Mouse (Mus musculus) layer of hippocampus, adult 18-20 months (tissue): Measurements from ENCODE around the gene Hfm1. TPM values are rescaled to one million over a fixed set of nuclear protein-coding genes. Genes with fewer than 3 reads are reported as not detected.

ENCODE experiments used
- DNase-seq, 2 experiments: peaks; one replicate each; pipeline ENCODE4 v3.0.0; 2022; ENCODE audit warnings: low spot score in 2 of 2
- long read RNA-seq: library from polyadenylated mRNA; stranded (forward); transcript quantifications from one replicate; pipeline ENCODE4 v2.0.0, GENCODE M21; 2021
- total RNA-seq, 2 experiments: library from RNA; stranded (reverse); gene quantifications; 2 replicates each; pipeline ENCODE4 v1.2.3; 2021

Gene Hfm1
- 1 to 10 TPM; 1.4 to 1.6 TPM for total RNA-seq
- long read RNA-seq: 0 reads

DNA sequence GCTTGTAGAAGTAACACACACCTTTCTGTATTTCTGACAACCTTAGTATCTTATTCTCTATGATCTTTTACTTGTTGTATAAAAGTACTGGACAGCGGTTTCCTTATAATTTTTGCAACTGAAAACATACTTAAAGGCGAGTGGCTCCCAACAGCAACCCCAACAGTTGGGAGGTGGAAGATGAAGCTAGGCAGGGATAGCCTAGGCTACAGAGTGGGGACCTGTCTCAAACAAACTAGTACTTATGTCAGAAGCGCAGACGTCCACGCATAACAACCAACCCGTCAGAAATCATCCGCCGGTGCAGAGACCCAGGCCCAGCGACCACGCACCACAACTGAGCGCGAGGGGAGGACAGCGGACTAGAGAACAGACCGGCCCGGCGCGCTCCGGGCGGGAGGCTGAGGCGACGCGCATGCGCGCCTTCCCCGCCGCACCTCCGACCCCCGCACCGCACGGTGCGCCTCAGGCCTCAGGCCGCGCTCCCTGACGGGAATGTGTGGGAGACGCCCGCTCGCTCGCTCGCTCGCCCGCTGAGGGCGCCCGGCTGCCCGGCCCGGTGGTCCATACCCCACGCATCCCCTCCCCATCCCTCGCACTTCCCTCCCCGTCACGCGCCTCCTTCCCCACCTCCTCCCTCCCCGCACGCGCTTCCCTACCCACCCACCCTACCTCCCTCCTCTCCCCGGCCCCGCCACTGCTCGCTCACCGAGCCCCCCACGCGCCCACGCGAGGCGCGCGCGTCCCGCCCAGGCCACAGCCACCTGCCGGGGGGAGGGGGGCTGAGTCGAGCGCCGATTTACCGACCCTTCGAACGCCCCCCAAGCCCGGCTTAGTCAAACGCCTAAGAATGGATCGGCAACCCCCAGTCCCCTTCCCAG is at the start of gene Hfm1:
Gene Hfm1 (minus strand): TSS at position 834 of the 881 bp plus-strand sequence.
- peak; percentile 56 to 75 for DNase-seq

DNA sequence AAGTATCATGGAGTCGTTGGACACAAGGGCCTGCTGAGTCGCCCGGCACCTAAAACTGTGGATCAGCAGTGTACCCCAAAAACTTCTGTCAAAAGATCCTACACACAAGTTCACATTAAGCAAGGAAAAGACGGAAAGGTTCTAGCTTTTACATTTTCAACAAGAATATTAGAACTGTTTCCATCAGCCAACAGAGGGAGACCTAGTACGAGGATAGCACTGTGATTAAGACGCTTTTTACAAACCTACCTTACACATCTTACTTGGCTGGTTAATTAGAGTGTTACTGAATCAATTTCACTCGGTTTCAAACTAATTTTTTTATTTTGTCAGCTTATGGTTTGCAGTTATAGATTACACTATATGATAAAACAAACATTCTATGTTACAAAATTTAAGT is 47.8 kb upstream of the Hfm1 start:
- DNase-seq: no peak

DNA sequence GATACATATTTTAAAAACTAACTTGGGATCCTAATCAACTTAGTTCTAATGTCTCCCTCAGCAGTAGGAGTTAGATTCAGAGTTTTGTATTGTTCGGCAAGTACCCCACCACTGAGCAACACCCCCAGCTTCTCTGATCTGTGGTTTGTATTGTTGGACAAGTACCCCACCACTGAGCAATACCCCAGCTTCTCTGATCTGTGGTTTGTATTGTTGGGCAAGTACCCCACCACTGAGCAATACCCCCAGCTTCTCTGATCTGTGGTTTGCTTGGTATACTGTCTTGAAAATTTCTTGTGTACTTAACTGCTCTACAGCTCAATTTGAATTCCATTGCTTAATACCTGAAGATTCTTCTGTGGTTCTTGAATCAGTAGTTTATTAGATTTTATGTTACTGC is 41.5 kb upstream of the Hfm1 start:
- DNase-seq: no peak

DNA sequence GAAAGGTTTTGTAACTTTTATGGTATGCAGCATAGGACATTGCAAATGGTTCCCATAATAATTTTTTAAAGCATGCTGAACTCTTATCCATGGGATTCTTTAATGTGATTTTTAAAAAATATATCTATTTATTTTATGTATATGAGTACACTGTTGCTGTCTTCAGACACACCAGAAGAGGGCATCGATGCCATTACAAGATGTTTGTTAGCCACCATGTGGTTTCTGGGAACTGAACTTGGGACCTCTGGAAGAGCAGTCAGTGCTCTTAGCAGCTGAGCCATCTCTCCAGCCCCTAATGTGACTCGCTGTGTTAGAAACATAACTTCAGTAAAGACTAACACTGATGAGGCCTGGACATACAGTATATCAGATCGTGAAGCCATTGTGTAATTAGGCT is 40.3 kb upstream of the Hfm1 start:
- DNase-seq: no peak

DNA sequence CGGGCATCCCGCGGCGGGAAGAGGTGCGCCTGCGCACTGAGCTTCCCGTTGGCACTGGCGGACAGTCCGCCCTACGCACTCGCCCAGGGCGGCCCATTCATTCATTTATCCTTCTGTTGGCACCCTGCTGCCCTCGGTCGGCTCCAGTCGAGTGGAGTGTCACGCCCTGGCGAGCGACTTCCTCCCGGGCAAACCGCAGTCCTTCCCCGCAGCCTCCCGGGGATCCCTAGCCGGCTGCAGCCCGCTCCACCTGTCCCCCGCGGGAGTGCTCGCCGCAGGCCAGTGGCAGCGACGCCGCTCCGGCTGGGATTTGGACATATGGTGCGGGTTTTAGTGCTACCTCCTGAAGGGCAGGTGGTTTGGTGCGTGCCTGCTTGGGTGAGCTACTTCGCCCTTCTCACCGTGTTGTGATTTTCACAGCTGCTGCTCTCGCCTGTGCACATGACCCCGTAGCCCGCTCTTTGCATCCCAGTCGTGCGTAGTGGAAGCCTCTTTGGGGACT is 38.4 kb upstream of the Hfm1 start:
- DNase-seq: no peak

DNA sequence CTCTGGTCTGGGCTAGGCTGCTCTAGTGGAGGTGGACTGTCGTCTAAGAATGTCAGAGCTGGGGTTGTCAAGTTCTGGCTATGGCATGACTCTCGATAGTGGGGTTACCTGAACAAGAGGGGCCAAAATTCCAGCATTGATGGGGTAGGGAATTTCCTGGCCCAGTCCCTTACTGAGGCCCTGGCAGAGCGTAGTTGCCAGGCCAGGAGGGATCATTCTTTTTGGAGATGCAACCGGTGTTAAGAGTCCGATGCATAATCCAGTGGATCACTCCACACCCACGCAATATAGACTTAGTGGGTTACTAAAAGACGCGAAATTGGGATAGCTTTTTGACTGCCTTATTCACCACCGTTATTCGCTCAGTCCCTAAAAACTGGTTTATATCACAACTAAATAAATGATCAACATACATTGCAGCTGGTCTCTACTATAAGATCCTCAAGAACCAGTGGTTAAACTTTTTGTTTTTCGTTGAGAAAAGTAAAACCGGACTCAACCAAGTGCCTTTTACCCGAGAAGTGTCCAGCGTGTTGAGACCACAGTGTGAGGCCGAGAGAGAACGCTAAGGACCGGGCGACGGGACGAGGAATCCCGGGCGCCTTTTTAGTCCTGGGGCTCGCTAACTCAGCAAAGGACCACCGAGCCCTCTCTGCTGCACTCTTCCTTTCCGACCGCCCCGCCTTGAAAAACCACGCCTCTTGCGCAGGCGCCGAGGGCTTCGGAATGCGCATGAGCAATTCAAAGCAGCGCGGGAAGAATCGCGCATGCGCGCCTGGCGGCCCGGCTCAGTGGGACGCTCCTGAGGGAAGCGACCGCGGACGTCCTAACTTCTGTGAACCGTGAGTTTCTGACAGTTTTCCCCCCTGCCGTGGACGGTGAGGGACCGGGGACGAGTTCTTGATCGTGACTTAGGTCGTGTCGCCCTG is 37.7 kb upstream of the Hfm1 start, which contains the start of gene Cdc7:
Gene Cdc7 (plus strand): TSS at position 739 of the 929 bp plus-strand sequence.
- peak; percentile 85 to 94 for DNase-seq

DNA sequence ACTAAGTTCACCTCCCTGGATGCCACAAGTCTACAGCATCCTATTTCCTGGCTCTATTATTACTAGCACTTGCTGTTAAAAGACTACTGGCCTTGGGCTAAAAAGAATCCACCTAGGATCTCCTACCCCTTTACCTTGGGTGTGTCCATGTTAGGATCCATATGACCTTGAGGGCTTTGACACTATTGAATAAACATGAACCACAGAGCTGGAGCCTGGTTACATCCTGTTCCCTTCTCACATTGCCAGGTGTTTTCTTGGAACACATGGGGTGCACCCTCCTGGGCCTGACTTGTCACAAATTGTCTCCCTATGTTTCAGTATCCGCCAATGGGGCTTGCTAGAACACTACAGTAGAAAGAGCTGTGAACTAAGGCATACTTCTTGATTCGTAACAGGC is 34.3 kb upstream of the Hfm1 start:
- no peak for DNase-seq

DNA sequence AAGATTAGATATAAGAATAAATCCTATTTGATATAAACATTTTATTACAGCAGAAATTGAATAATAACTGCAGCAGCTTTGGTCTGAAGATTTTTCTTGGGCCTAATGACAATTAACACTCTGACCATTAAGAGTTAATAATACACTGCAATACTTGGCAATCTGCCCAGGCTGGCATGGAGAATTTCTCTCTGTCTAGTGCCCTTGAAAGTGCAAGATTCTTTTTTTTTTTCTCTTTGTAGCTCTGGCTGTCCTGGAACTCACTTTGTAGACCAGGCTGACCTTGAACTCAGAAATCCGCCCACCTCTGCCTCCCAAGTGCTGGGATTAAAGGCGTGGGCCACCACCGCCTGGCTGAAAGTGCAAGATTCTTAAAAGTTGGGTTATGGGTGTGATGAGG is 32.9 kb upstream of the Hfm1 start:
- no peak for DNase-seq

DNA sequence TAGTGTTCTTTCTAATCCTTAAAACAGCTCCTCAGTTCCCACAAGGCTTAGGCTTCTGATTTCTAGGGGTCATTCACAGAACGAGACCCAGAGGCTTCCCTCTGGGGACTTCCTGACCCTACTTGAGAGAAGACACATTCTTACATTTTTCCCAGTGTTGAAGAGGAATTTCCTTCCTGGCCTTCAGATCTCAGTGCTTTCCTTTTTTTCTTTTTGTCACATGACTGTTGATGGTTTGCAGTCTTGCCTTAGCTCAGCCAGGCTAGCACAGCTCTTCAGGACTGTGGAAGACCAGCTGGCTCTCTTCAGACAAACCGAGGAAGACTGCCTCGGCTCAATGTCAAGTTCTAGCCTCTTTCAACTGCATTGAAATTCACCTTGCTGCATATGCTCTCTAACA is 30.3 kb upstream of the Hfm1 start:
- DNase-seq: no peak

DNA sequence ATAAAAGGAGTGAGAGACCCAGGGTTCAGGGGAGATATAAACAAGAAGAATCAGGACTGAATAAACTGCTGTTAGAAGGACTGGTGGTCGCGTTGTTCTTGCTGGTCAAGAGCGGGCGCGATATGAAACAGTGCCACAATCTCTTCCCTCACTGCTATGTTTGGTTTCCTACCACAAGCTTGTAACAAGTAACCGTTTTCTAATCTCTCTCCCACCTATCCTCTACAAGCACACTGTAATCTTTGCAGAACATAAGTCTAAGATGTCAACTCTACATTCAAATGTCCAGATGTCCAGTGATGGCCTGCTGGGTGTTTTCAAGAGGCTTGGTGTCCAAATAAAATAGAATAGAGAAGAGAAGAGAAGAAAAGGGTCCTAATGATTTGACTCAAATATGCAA is 22.6 kb upstream of the Hfm1 start:
- DNase-seq: no peak

DNA sequence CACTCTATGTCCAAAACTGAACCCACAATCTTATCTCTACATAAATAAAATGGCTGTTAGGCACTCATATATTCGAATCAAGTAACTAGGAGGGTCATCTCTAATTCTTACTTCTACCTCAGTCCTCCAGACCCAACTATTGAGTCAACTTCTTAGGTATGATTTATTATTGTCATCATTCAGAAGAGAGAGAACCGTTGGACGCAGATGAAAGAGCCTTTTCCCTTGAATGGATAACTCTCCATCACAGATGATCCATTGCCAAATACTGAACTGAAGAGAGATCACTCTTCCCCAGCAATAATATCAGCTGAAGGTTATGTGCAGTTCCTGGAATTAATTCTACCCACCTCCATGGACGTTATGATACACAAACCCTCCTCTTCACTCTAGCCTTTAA is 20.2 kb upstream of the Hfm1 start:
- DNase-seq: no peak

DNA sequence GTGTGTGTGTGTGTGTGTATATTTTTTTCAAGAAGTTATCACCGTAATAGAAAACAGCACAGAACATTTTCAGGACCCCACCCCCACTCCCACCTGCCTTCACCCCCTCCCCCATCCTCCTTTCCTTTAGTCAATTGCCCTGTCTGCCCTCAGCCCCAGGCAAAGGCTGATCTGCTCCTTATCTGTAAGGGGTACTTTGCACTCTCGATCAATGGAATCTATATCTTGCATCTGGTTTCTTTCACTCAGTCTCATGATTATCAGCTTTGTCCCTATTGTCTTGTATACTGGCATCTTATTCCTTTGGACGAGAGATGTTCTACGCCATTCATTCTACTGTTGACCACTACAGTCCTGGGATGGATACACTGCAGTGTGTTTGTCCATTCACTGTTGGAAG is 1.9 kb upstream of the Hfm1 start:
- no peak for DNase-seq

DNA sequence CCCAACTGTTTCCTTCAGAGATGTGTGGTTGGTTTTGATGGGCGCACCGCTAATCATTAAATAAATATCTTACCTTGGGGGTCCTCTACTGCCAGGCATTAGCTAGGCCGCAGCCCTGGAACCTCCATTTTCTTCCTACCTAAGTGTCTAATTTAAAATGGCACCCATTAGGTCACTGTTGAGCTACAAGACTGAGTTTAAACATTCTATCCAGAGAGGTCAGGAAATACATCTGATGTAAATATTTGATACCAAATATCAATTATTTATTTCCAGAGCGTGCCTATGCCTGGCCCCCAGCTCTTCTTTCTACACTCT is 207 bp upstream of the Hfm1 start:
- DNase-seq: peak in 1 of 2 experiments; percentile 13

DNA sequence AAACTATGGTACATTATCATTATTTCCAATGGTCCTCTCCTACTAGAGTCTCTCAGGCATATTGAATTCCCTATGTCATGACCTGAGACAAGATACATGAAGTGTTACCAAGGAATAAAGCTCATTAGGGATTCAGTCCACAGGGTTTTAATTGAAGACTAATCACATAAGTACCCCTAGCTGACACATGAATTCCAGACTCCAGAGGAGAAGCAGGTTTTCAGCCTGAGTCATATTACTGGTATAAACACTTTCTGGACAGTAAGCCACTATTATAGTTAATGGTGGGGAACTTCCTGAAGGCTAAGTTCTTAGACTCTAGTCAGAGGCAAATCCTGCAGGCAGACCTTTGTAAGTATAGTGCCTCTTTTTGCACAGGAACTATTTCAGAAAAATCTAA is 6.8 kb downstream of the Hfm1 start:
- no peak for DNase-seq

DNA sequence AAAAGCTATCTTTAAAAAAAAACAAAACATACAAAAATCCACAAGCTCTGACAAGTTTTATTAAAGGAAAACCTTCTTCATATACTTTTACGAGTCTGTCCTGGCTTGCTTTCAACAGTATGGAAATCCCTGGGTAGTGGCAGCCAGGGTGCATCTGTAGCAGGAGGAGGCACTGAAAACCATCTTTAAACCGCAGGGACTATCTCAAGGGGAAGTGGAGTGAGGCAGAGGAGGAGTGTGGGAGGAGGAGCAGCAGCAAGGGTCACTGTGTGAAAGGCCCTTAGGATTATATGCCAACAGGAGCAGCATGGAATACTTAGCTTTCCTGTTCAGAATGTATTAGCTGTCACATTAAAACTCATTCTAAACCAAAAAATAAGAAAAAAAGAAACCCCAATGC is 29.2 kb downstream of the Hfm1 start:
- no peak for DNase-seq

DNA sequence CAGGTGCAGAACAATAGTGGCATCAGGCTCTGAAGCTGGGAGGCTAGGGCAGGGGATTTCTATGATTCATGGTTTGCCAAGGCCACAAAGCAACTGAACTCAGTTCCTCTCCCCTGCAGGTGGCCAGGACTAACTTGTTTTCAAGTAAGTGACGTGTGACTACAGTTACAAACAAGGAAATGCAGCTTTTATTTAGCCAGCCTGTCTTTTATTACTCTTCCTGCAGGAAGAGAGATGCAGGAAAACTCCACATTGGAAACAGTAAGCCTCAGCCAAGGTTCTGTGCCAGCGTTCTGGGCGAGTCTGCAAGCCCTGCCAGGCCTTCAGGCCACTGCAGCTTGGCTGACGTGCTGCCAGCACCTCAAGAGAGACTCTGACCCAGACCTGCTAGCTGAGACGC is 34.3 kb downstream of the Hfm1 start:
- peak in 1 of 2 experiments; percentile 10 for DNase-seq

DNA sequence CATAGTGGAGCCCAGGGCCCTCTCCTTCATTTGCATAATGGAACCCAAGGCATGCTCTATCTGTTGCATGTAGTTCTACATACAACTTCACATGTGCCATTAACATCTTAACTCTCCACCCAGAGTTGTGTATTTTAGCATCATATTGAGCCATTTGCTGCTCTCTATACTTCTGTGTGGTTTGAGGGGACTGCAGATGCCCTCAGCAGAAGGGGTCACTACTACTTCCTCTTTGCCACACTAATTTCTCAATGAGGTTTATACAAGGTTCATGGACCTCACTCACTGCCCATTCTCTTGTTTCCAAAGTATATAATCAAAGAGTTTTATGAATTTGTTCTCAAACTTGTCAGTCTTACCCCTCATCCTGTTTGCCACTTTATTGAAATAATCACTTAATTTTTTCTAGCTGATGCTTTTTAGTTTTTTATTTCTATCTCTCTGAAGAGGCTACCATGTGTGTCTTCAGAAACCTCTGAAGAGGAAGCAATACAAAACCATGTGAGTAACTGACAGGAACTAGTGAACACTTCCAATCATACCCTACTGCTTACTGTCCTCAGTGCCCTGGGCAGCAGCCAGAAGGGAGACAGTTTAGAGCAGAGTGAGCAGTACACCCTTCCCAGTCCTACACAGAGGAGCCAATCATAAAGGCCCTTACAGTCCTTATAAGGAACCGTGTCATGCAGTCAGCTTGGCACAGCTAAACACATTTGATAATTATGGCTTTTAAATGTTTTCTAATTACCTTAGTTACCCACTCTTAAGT is 38.6 kb downstream of the Hfm1 start:
- no peak for DNase-seq

DNA sequence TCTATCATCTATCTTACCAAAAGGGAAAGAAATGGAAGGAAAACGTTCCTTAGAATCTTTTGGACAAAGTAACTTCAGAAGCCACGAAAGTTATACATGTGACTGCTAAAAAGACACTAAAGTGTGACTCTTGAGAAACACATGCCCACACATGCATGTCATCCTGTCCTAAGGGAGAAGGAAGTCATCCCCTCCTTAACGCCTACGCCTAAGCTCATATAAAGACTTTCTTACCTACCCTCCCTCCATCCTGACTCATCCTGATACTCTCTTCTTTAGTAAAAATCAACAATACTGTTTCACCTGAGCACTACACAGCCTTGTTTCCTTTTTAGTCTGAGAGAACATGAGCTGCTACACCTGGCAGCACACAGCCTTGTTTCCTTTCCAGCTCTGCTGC is 40.6 kb downstream of the Hfm1 start:
- no peak for DNase-seq

DNA sequence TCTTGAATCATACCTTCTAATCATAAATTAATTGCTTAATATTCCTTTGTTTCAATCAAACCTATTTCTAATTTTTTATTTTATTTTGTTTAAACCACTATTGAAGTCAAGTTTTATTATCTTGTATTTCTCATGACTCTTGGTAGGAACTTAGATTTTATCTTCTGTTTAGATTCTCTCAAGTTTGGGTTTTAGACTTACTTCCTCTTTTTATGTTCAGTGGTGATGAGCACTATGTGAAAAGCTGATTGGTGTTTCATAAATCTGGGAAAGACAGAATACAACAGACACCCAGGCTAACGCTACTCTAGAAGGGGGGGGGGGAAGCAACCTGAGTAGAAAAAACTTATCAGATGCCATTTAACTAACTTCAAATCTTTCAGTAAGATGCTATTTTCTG is 49.7 kb downstream of the Hfm1 start:
- no peak for DNase-seq

DNA sequence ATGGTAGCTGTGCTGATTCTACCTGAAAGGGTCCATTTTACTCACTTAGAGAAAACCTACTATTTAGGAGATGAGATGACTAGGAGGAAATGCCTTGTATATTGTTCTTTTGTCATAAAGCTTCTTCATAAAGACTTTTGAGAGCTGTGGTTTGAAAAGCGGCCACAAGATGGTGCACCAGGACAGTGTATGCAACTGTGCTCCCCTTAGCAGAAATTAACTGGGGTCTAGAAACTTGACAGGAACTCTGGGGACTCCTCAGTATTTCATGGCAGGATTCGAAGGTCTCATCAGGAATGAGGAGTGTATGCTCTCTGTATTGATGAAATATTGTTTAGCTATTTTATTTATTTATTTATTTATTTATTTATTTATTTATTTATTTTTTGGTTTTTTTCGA is 65.7 kb downstream of the Hfm1 start:
- peak; percentile 11 to 77 for DNase-seq

DNA sequence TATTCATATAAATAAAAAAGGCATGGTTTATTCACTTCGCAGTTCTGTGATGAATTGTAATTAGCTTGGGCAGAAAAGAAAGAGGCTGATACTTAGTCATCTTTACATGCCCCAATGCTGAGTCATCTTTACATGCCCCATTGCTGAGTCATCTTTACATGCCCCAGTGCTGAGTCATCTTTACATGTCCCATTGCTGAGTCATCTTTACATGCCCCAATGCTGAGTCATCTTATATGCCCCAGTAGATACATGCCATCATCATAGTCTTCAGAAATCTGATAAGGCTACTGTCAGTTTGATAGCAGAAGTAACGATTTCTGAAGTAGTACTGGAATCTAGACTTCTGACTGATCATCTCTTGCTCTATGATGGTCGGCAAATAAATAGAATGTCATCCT is 72.8 kb downstream of the Hfm1 start:
- DNase-seq: no peak
